Mouse (Mus musculus): ENCODE measurements around the gene Cd70.
A peak's percentile ranks its signal among the peaks of the same experiment; 100 is the strongest.

The Cd70 gene

DNA sequence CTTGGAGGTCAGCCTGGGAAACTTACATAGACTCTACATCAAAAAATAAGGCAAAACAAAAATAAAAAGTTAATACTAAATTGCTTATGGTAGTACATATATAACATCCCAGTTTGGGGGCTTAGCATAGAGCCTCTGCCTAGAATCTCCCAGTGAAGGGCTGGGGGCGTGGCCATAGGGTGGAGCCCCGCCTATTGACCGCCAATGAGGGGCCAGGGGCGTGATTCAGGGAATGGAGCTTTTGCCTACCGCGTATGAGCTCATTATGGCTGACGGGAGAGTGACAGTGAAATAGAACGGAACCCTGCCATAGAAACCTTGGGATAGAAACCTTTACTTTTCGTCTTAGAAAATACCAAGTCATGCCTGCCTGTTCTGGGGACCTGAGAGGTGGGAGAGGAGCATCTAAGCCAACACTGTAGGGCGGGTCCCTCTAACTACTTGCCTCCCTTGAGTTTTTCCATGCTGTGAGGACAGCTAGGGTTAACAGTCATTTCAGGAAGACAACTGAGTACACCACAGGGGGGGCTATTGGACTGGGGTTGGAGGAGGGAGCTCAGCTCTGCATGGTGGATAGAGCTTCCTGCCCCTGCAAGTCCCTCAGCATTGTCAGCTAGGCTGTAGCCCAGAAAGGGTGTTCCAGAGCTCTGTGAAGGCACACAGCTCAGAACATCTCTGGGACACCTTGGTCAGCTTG, 49.8 kb downstream of the Cd70 start:
- no peak for DNase-seq (ENCODE audit: low read depth, low spot score)

DNA sequence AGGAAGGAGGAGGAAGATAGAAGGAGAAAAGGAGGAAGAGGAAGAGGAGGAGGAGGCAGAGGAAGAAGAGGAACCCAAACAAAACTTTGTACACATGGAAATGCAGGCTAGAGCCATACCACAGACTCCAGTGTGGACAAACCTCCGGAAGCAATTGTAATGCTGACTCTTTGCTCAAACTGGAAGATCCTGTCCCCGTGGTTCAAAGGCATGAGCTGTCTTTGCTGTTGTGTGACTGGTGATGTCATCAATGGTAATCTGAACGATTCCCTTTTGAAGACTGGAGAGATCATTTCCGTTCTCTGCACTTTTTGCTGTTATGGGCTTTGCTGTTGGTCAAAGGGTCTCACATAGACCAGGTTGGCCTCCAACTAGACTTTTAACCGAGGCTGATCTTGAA, 51.3 kb downstream of the Cd70 start:
- DNase-seq (ENCODE audit: low read depth, low spot score), result no peak

DNA sequence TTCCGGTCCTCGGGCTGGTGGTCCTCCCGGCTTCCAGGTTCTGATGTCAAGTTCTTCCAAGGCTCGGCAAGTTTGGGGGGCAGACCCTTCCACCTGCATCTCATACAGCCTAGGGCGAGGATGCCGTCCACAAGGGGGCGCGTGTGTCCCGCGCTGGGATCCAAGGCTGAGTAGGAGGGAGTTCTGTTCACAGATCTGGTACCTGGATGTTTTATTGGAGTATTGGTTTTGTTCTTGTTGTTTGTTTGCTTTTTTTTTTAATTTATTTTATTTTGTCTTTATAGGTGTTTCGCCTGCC, 53.0 kb downstream of the Cd70 start:
- peak; percentile 74 for DNase-seq (ENCODE audit: low read depth, low spot score)
